Mouse (Mus musculus): ENCODE data around the gene Hikeshi.

GRCm38 (mm10) chr7:89917776-89918175 is 23.2 kb downstream of the Hikeshi start:
- TF ChIP-seq ZNF384 (IDR thresholded peaks at IDR 0.05; ENCODE audit: low read depth, low read length) = no peak
- TF ChIP-seq RAD21 (IDR thresholded peaks at IDR 0.05; ENCODE audit: low read depth, low read length) = no peak
- TF ChIP-seq CTCF (conservative IDR thresholded peaks at IDR 0.05 in 1 of 2, IDR thresholded peaks at IDR 0.05 in 1 of 2; ENCODE audit: low read depth in 2 of 2, low read length in 2 of 2) = no peak
- no peak for TF ChIP-seq ZMIZ1 (IDR thresholded peaks at IDR 0.05; ENCODE audit: low read depth, low read length)
- no peak for TF ChIP-seq POLR2A (IDR thresholded peaks at IDR 0.05; ENCODE audit: low read depth, low read length)
- TF ChIP-seq ZC3H11A (IDR thresholded peaks at IDR 0.05; ENCODE audit: low read depth, low read length) = no peak

All from CH12.LX (cell line).